Mouse (Mus musculus) small intestine, adult 2 months (tissue): ENCODE results near the gene Zap70. TPM values are rescaled to one million over a fixed set of nuclear protein-coding genes. Genes with fewer than 3 reads are reported as not detected.

Experiments
- H3K27ac ChIP-seq: fragments of 200-500 bp; 2 replicates; pipeline ENCODE4 v1.5.1; 2012; ENCODE audit warnings: low read depth, low read length, control low read depth, inconsistent platforms; ENCODE audit not compliant: insufficient read depth
- H3K27me3 ChIP-seq: fragments of 200-500 bp; 2 replicates; pipeline ENCODE4 v1.6.1; 2012; ENCODE audit warnings: mild to moderate bottlenecking, moderate library complexity, low read length, inconsistent platforms; ENCODE audit not compliant: control insufficient read depth, insufficient read depth
- H3K36me3 ChIP-seq: fragments of 200-500 bp; 2 replicates; pipeline ENCODE4 v1.6.1; 2012; ENCODE audit warnings: mild to moderate bottlenecking, low read length, control low read depth, inconsistent platforms; ENCODE audit not compliant: control insufficient read depth, insufficient read depth
- H3K4me1 ChIP-seq: fragments of 200-500 bp; 2 replicates; pipeline ENCODE4 v1.6.1; 2012; ENCODE audit warnings: low read length, inconsistent platforms, mixed read lengths; ENCODE audit not compliant: control insufficient read depth, insufficient read depth, insufficient read length
- H3K4me3 ChIP-seq: fragments of 200-500 bp; 2 replicates; pipeline ENCODE4 v1.5.1; 2012; ENCODE audit warnings: low read depth, mild to moderate bottlenecking, control low read depth, inconsistent platforms, low read length, moderate library complexity
- CTCF ChIP-seq: fragments of 200-500 bp; IDR thresholded peaks from 2 replicates; pipeline ENCODE4 v1.5.1; 2012; ENCODE audit warnings: low read depth, mild to moderate bottlenecking, control low read depth, inconsistent platforms, low read length, moderate library complexity, mixed read lengths; ENCODE audit not compliant: insufficient replicate concordance, insufficient read length; ENCODE audit errors: extremely low read depth
- POLR2A ChIP-seq: fragments of 200-500 bp; IDR thresholded peaks from 2 replicates; pipeline ENCODE4 v1.6.1; 2012; ENCODE audit warnings: low read depth, mild to moderate bottlenecking, control low read depth, inconsistent platforms, low read length, moderate library complexity
- WGBS: fragments of 180-500 bp; shearing (Covaris S2); methylation state at CpG from one replicate; pipeline ENCODE4 v1.1.7; 2018; 5-methylcytosine and 5-hydroxymethylcytosine counted together
- polyA plus RNA-seq: library from polyadenylated mRNA; depleted of rRNA; stranded (reverse); fragments of >200 nt; gene quantifications from 2 replicates; pipeline ENCODE4 v1.2.3, GENCODE M21; 2012

Zap70 gene
- polyA plus RNA-seq, 1 experiment: 13.1 TPM

DNA sequence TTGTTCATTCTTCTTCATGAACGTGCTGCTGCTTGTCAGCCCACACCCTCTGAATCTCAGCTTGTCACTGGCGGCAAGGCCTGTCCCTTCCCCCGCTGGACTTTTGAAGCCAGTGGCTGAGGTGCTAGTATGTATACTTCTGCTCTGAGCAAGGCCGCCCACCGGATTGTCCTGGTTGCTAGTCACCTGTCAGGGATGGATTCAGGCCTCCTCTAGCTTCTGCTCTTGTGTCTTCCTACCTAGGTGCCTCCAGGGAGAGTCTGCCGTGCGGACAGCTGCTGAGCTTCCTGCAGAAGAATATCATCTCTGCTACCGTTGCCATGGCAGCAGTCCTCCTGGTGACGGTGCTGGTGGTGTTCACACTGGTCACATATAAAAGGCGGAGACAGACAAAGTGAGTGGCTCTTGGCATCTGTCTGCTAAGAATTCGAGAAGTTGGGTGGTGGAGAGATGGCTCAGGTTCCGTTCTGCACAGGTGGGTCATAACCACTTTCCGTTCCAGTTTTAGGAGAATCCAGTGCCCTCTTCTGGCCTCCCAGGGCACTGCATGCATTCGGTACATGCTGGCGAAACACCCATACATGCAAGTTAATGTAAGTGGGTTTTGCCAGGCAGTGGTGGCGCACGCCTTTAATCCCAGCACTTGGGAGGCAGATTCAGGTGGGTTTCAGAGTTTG is 17.2 kb upstream of the Zap70 start:
- H3K4me1 ChIP-seq: no peaks in the 10 kb centered on the region
- peak; percentile 71; the same call in 1 of the 2 replicates for TF ChIP-seq CTCF
- no peak for TF ChIP-seq POLR2A
- H3K27me3 ChIP-seq: peaks cover 8% of the 10 kb centered on the region; the same call in 1 of the 2 replicates
- H3K27ac ChIP-seq: no peak overlapping the region
- H3K36me3 ChIP-seq: no peaks in the 10 kb centered on the region
- WGBS: 19% methylated on average over 17 of the region's 17 CpGs
- H3K4me3 ChIP-seq: peak overlapping the region; percentile 31

DNA sequence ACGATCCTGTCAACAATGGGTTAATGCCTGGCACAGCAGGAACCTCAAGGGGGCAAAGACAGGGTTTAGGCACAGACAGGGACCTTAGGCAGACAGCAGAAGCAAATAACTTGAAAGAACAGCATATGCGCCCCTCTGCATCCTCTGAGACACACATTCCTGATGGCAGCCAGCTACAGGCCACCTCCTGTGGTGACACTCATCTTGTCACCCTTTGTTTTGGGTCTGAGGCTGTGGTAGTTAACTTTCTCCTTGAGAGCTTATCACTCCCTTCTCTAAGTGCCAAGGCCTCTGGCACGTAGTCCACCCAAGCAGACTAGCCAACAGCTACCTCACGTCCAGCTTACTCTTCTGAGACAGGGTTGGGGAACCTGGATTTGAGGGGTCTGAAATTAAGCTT is 15.9 kb upstream of the Zap70 start:
- 73% methylated on average over 4 of the region's 4 CpGs for WGBS
- peaks cover 8% of the 10 kb centered on the region; the same call in 1 of the 2 replicates for H3K27me3 ChIP-seq
- H3K36me3 ChIP-seq: no peaks in the 10 kb centered on the region
- H3K4me3 ChIP-seq: no peak overlapping the region
- H3K27ac ChIP-seq: no peak overlapping the region
- no peaks in the 10 kb centered on the region for H3K4me1 ChIP-seq
- TF ChIP-seq POLR2A (no peak), CTCF (no peak)

DNA sequence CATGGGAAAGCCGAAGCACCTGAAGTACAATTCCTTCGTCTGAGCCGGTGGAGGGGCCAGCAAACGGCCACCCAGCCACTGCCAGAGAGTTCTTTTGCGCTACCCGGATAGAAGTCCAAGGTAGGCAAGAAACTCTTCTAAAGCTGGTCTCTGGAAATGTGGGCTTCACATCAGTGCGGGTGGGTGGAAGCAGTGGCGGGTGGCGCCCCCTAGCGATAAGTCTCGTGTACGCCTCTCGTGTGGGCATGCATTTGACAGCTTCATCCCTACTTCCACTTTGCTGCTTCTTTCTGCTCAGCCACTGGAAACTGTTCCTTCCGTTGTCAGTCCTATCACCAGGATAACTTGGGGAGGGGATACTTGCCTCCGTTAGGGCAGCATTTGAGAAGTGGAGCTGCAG is 15.1 kb upstream of the Zap70 start:
- Histone ChIP-seq H3K4me1 (no peaks in the 10 kb centered on the region), H3K27ac (no peak overlapping the region), H3K4me3 (no peak overlapping the region), H3K36me3 (no peaks in the 10 kb centered on the region), H3K27me3 (peaks cover 8% of the 10 kb centered on the region; the same call in 1 of the 2 replicates)
- TF ChIP-seq POLR2A: no peak
- peak; percentile 49; the same call in 1 of the 2 replicates for TF ChIP-seq CTCF
- 44% methylated on average over 15 of the region's 15 CpGs for whole genome bisulfite sequencing

DNA sequence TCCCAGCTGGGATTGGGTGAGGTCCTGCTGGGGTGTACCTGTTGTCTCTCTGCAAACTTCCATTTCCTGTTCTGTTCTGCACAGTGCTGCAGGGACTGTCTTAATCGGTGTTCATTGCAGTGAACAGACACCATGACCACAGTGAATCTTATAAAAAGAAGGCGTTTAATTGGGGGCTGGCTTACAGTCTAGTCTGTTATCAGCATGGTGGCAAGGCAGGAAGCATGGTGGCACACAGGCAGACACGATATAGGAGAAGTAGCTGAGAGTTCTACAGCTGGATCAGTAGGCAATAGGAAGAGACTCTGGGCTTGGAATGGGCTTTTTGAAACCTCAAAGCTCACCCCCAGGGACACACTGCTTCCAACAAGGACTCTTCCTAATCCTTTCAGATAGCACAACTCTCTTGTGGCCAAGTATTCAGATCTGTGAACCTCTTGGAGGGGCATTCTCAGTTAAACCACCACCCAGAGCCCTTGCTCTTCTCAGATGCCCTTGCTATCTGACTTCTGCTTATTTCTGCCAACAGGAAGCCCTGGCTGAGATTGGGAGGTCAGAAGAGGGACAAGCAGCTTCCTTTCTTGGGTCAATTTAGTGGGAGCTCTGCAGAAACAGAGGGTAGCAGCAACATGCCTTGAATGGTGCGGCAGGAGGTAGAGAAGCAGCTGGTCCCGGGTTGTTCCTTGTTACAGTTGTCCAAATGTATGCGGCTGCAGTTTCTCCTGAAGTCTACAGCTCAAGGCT is 7.5 kb upstream of the Zap70 start:
- H3K27me3 ChIP-seq: no peaks in the 10 kb centered on the region
- TF ChIP-seq CTCF (no peak), POLR2A (no peak)
- no peak overlapping the region for H3K4me3 ChIP-seq
- H3K27ac ChIP-seq: no peak overlapping the region
- WGBS: 60% methylated on average over 6 of the region's 6 CpGs
- H3K36me3 ChIP-seq: no peaks in the 10 kb centered on the region
- H3K4me1 ChIP-seq: no peaks in the 10 kb centered on the region

DNA sequence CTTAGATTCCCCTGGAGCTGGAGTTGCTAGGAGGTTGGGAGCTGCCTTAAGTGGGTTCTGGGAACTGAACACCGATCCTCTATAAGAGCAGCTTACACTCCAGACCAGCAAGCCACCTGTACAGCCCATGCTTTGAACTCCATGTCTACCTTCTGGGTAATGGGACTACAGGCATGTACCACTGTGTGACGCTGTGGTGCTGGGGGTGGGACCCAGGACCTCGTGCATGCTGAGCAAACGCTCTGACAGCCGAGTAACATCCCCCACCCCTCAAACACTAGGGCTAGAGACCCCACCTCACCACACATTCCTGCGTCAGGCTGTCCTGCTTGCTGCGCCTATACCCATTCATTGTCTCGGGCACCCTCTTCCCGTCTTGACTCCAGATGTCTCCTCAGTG is 3.0 kb upstream of the Zap70 start:
- TF ChIP-seq CTCF (no peak), POLR2A (no peak)
- Histone ChIP-seq H3K27ac (no peak overlapping the region), H3K4me3 (no peak overlapping the region), H3K4me1 (no peaks in the 10 kb centered on the region), H3K36me3 (no peaks in the 10 kb centered on the region), H3K27me3 (no peaks in the 10 kb centered on the region)
- WGBS: 84% methylated on average over 9 of the region's 9 CpGs

DNA sequence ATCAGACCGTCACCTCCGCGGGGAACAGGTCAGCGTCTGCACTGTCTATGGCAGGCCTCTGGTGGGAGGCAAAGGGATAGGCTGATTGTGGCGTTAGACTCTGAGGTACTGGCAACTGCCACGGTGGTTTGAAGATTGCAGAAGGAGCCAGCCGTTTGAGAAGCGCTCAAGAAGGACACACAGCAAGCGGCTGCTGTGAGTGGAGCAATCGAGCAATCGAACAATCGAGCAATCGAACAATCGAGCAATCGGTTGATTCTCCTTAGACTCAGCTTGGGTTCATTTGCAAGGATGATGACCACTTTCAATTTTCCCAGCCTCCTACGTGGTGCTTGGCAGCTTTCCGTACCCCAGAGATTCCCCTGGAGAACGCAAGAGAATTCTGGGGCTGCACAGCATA is 2.5 kb upstream of the Zap70 start:
- WGBS: 83% methylated on average over 18 of the region's 18 CpGs
- no peak overlapping the region for H3K4me3 ChIP-seq

DNA sequence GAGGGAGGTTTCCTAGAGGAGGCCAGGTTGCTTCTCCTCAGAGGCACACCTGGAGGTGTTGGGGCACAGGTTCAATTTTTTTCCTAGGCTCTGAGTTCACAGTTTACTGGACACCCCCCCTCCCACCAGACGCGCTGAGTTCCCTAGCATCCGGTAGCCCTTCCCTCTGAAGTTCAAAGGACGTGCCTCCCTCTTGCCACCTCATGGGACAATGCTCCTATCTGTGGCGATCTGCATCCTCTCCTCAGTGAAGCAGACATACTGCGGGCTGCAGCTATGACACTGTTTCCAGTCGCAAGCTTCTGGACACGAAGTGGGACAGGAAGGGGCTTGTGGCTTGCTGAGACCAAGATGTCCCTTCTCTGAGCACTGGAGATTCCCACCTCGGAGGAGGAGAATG is 1.2 kb upstream of the Zap70 start:
- no peaks in the 10 kb centered on the region for H3K4me1 ChIP-seq
- TF ChIP-seq POLR2A (no peak), CTCF (no peak)
- no peak overlapping the region for H3K4me3 ChIP-seq
- H3K27me3 ChIP-seq: no peaks in the 10 kb centered on the region
- H3K36me3 ChIP-seq: no peaks in the 10 kb centered on the region
- 76% methylated on average over 9 of the region's 9 CpGs for WGBS
- H3K27ac ChIP-seq: no peak overlapping the region

More for the DNA sequence above, 2.5 kb upstream of the Zap70 start:
- H3K27ac ChIP-seq: no peak overlapping the region
- no peaks in the 10 kb centered on the region for H3K4me1 ChIP-seq
- no peaks in the 10 kb centered on the region for H3K27me3 ChIP-seq
- no peaks in the 10 kb centered on the region for H3K36me3 ChIP-seq
- TF ChIP-seq POLR2A (no peak), CTCF (no peak)
